Mouse (Mus musculus) G1E-ER4 (cell line): ENCODE data around the gene Phox2b. TPM values are rescaled to one million over a fixed set of nuclear protein-coding genes. Genes with fewer than 3 reads are reported as not detected.

Experiments
- GATA1 ChIP-seq: IDR thresholded peaks from one replicate; pipeline ENCODE4 v1.8.0; 2012; ENCODE audit warnings: low read length, inconsistent platforms
- polyA plus RNA-seq: library from polyadenylated mRNA; stranded (reverse); fragments of >175 nt; gene quantifications from 2 replicates; pipeline ENCODE4 v1.2.3, GENCODE M21; 2012

Phox2b gene
- not detected in 2 replicates for polyA plus RNA-seq

GRCm38 (mm10) chr5:67098733-67099323 lies at the start of gene Phox2b:
TSS of gene Phox2b (minus strand) at chr5:67099301.
- no peak for TF ChIP-seq GATA1

GRCm38 (mm10) chr5:67142622-67143021 lies 43.5 kb upstream of the Phox2b start:
- no peak for TF ChIP-seq GATA1

GRCm38 (mm10) chr5:67139052-67140015 lies 40.2 kb upstream of the Phox2b start:
- no peak for TF ChIP-seq GATA1

GRCm38 (mm10) chr5:67138643-67139042 lies 39.5 kb upstream of the Phox2b start:
- no peak for TF ChIP-seq GATA1

GRCm38 (mm10) chr5:67134698-67135097 lies 35.6 kb upstream of the Phox2b start:
- TF ChIP-seq GATA1 = no peak

GRCm38 (mm10) chr5:67131671-67132070 lies 32.6 kb upstream of the Phox2b start:
- TF ChIP-seq GATA1 = no peak

GRCm38 (mm10) chr5:67106261-67106660 lies 7.2 kb upstream of the Phox2b start:
- TF ChIP-seq GATA1 = no peak

GRCm38 (mm10) chr5:67103016-67103415 lies 3.9 kb upstream of the Phox2b start:
- no peak for TF ChIP-seq GATA1

GRCm38 (mm10) chr5:67101793-67102600 lies 2.9 kb upstream of the Phox2b start:
- TF ChIP-seq GATA1 = no peak

GRCm38 (mm10) chr5:67101395-67101760 lies 2.3 kb upstream of the Phox2b start:
- no peak for TF ChIP-seq GATA1

- TF ChIP-seq GATA1 = no peak
Observed at GRCm38 (mm10) chr5:67100564-67101394, 1.7 kb upstream of the Phox2b start.

- TF ChIP-seq GATA1 = no peak
Observed at GRCm38 (mm10) chr5:67099393-67100271, 531 bp upstream of the Phox2b start.

GRCm38 (mm10) chr5:67098051-67098732 lies 909 bp downstream of the Phox2b start:
- TF ChIP-seq GATA1 = no peak
